Mouse (Mus musculus): ENCODE results near the gene Plekha1. TPM values are rescaled to one million over a fixed set of nuclear protein-coding genes. Genes with fewer than 3 reads are reported as not detected.
A peak's percentile ranks its signal among the peaks of the same experiment; 100 is the strongest.

Plekha1 gene
- polyA plus RNA-seq, 1 experiment from 2014 or later: 34.8 TPM

- Histone ChIP-seq H3K27ac (ENCODE audit: low read depth) (no peak overlapping the region), H3K4me1 (replicated peaks; ENCODE audit: control insufficient read depth, insufficient read depth, low read length) (no peaks in the 10 kb centered on the region), H3K9me3 (ENCODE audit: control insufficient read depth, low read length) (no peaks in the 10 kb centered on the region), H3K4me3 (ENCODE audit: low read depth, low read length) (no peak overlapping the region), H3K27me3 (replicated peaks; ENCODE audit: control insufficient read depth, insufficient read depth, low read length) (no peaks in the 10 kb centered on the region), H3K36me3 (ENCODE audit: control insufficient read depth, insufficient read depth, low read length) (no peaks in the 10 kb centered on the region), H3K4me2 (ENCODE audit: low read length) (no peak overlapping the region), H3K9ac (ENCODE audit: low read length) (no peak overlapping the region)
- no peak for ATAC-seq (replicated peaks; ENCODE audit: low FRiP score, low TSS enrichment, low read depth)
- no peak for DNase-seq (ENCODE audit: low spot score)
- 90% methylated on average over 10 of the region's 10 CpGs for WGBS
These were observed 37.1 kb upstream of the Plekha1 start for GRCm38 (mm10) chr7:130828475-130828874.

- ATAC-seq (replicated peaks; ENCODE audit: low FRiP score, low TSS enrichment, low read depth) (no peak), DNase-seq (ENCODE audit: low spot score) (no peak)
- H3K4me1 ChIP-seq (replicated peaks; ENCODE audit: control insufficient read depth, insufficient read depth, low read length): peaks cover 10% of the 10 kb centered on the region
- no peaks in the 10 kb centered on the region for H3K9me3 ChIP-seq (ENCODE audit: control insufficient read depth, low read length)
- H3K27ac ChIP-seq (ENCODE audit: low read depth): no peak overlapping the region
- no peaks in the 10 kb centered on the region for H3K27me3 ChIP-seq (replicated peaks; ENCODE audit: control insufficient read depth, insufficient read depth, low read length)
- H3K9ac ChIP-seq (ENCODE audit: low read length): no peak overlapping the region
- no peak overlapping the region for H3K4me3 ChIP-seq (ENCODE audit: low read depth, low read length)
- H3K36me3 ChIP-seq (ENCODE audit: control insufficient read depth, insufficient read depth, low read length): no peaks in the 10 kb centered on the region
- 90% methylated on average over 5 of the region's 5 CpGs for WGBS
- H3K4me2 ChIP-seq (ENCODE audit: low read length): no peak overlapping the region
These were observed 34.0 kb upstream of the Plekha1 start for GRCm38 (mm10) chr7:130831586-130831985.

GRCm38 (mm10) chr7:130834299-130834698 lies 31.3 kb upstream of the Plekha1 start:
- Histone ChIP-seq H3K36me3 (ENCODE audit: control insufficient read depth, insufficient read depth, low read length) (no peaks in the 10 kb centered on the region), H3K27me3 (replicated peaks; ENCODE audit: control insufficient read depth, insufficient read depth, low read length) (no peaks in the 10 kb centered on the region), H3K27ac (ENCODE audit: low read depth) (no peak overlapping the region), H3K4me3 (ENCODE audit: low read depth, low read length) (no peak overlapping the region), H3K9ac (ENCODE audit: low read length) (no peak overlapping the region), H3K4me1 (replicated peaks; ENCODE audit: control insufficient read depth, insufficient read depth, low read length) (peaks cover 19% of the 10 kb centered on the region), H3K9me3 (ENCODE audit: control insufficient read depth, low read length) (no peaks in the 10 kb centered on the region), H3K4me2 (ENCODE audit: low read length) (no peak overlapping the region)
- ATAC-seq (replicated peaks; ENCODE audit: low FRiP score, low TSS enrichment, low read depth) (peak; percentile 99), DNase-seq (ENCODE audit: low spot score) (peak; percentile 99)
- 26% methylated on average over 21 of the region's 21 CpGs for WGBS

- no peaks in the 10 kb centered on the region for H3K36me3 ChIP-seq (ENCODE audit: control insufficient read depth, insufficient read depth, low read length)
- peaks cover 19% of the 10 kb centered on the region for H3K4me1 ChIP-seq (replicated peaks; ENCODE audit: control insufficient read depth, insufficient read depth, low read length)
- WGBS: 21% methylated on average over 18 of the region's 18 CpGs
- DNase-seq (ENCODE audit: low spot score): peak; percentile 76
- H3K4me3 ChIP-seq (ENCODE audit: low read depth, low read length): no peak overlapping the region
- 0 out of 2 replicates have a peak, but pooled peaks have one; percentile 20 for ATAC-seq (replicated peaks; ENCODE audit: low FRiP score, low TSS enrichment, low read depth)
- H3K27ac ChIP-seq (ENCODE audit: low read depth): peak overlapping the region; percentile 57; the same call in 1 of the 2 replicates
- no peaks in the 10 kb centered on the region for H3K9me3 ChIP-seq (ENCODE audit: control insufficient read depth, low read length)
- no peaks in the 10 kb centered on the region for H3K27me3 ChIP-seq (replicated peaks; ENCODE audit: control insufficient read depth, insufficient read depth, low read length)
- H3K9ac ChIP-seq (ENCODE audit: low read length): no peak overlapping the region
- H3K4me2 ChIP-seq (ENCODE audit: low read length): no peak overlapping the region
These were observed 30.3 kb upstream of the Plekha1 start for GRCm38 (mm10) chr7:130834958-130835861.

GRCm38 (mm10) chr7:130836066-130836465 lies 29.5 kb upstream of the Plekha1 start:
- WGBS: 82% methylated on average over 9 of the region's 9 CpGs
- no peak overlapping the region for H3K27ac ChIP-seq (ENCODE audit: low read depth)

GRCm38 (mm10) chr7:130837941-130838657 lies 27.5 kb upstream of the Plekha1 start:
- DNase-seq (ENCODE audit: low spot score): no peak

More at GRCm38 (mm10) chr7:130836066-130836465, 29.5 kb upstream of the Plekha1 start:
- H3K4me1 ChIP-seq (replicated peaks; ENCODE audit: control insufficient read depth, insufficient read depth, low read length): peaks cover 19% of the 10 kb centered on the region
- DNase-seq (ENCODE audit: low spot score) (no peak), ATAC-seq (replicated peaks; ENCODE audit: low FRiP score, low TSS enrichment, low read depth) (no peak)
- H3K4me3 ChIP-seq (ENCODE audit: low read depth, low read length): no peak overlapping the region
- H3K27me3 ChIP-seq (replicated peaks; ENCODE audit: control insufficient read depth, insufficient read depth, low read length): no peaks in the 10 kb centered on the region
- no peak overlapping the region for H3K4me2 ChIP-seq (ENCODE audit: low read length)
- no peak overlapping the region for H3K9ac ChIP-seq (ENCODE audit: low read length)
- H3K36me3 ChIP-seq (ENCODE audit: control insufficient read depth, insufficient read depth, low read length): no peaks in the 10 kb centered on the region
- no peaks in the 10 kb centered on the region for H3K9me3 ChIP-seq (ENCODE audit: control insufficient read depth, low read length)

GRCm38 (mm10) chr7:130838658-130839025 lies 26.9 kb upstream of the Plekha1 start:
- Histone ChIP-seq H3K36me3 (ENCODE audit: control insufficient read depth, insufficient read depth, low read length) (no peaks in the 10 kb centered on the region), H3K4me3 (ENCODE audit: low read depth, low read length) (no peak overlapping the region), H3K9ac (ENCODE audit: low read length) (no peak overlapping the region), H3K9me3 (ENCODE audit: control insufficient read depth, low read length) (no peaks in the 10 kb centered on the region), H3K4me2 (ENCODE audit: low read length) (no peak overlapping the region), H3K27me3 (replicated peaks; ENCODE audit: control insufficient read depth, insufficient read depth, low read length) (no peaks in the 10 kb centered on the region), H3K27ac (ENCODE audit: low read depth) (no peak overlapping the region), H3K4me1 (replicated peaks; ENCODE audit: control insufficient read depth, insufficient read depth, low read length) (peaks cover 19% of the 10 kb centered on the region)
- ATAC-seq (replicated peaks; ENCODE audit: low FRiP score, low TSS enrichment, low read depth) (no peak), DNase-seq (ENCODE audit: low spot score) (no peak)
- WGBS: 76% methylated on average over 3 of the region's 3 CpGs

More at GRCm38 (mm10) chr7:130837941-130838657, 27.5 kb upstream of the Plekha1 start:
- peaks cover 19% of the 10 kb centered on the region for H3K4me1 ChIP-seq (replicated peaks; ENCODE audit: control insufficient read depth, insufficient read depth, low read length)
- H3K4me2 ChIP-seq (ENCODE audit: low read length): no peak overlapping the region
- no peak overlapping the region for H3K27ac ChIP-seq (ENCODE audit: low read depth)
- no peak overlapping the region for H3K4me3 ChIP-seq (ENCODE audit: low read depth, low read length)
- no peaks in the 10 kb centered on the region for H3K9me3 ChIP-seq (ENCODE audit: control insufficient read depth, low read length)
- WGBS: 47% methylated on average over 12 of the region's 12 CpGs
- H3K9ac ChIP-seq (ENCODE audit: low read length): no peak overlapping the region
- no peak for ATAC-seq (replicated peaks; ENCODE audit: low FRiP score, low TSS enrichment, low read depth)
- no peaks in the 10 kb centered on the region for H3K27me3 ChIP-seq (replicated peaks; ENCODE audit: control insufficient read depth, insufficient read depth, low read length)
- no peaks in the 10 kb centered on the region for H3K36me3 ChIP-seq (ENCODE audit: control insufficient read depth, insufficient read depth, low read length)

- Histone ChIP-seq H3K27me3 (replicated peaks; ENCODE audit: control insufficient read depth, insufficient read depth, low read length) (no peaks in the 10 kb centered on the region), H3K4me1 (replicated peaks; ENCODE audit: control insufficient read depth, insufficient read depth, low read length) (peaks cover 19% of the 10 kb centered on the region), H3K4me2 (ENCODE audit: low read length) (no peak overlapping the region), H3K36me3 (ENCODE audit: control insufficient read depth, insufficient read depth, low read length) (no peaks in the 10 kb centered on the region), H3K9me3 (ENCODE audit: control insufficient read depth, low read length) (no peaks in the 10 kb centered on the region), H3K4me3 (ENCODE audit: low read depth, low read length) (no peak overlapping the region), H3K9ac (ENCODE audit: low read length) (no peak overlapping the region), H3K27ac (ENCODE audit: low read depth) (no peak overlapping the region)
- DNase-seq (ENCODE audit: low spot score) (no peak), ATAC-seq (replicated peaks; ENCODE audit: low FRiP score, low TSS enrichment, low read depth) (no peak)
- 86% methylated on average over 12 of the region's 12 CpGs for WGBS
These were observed 26.0 kb upstream of the Plekha1 start for GRCm38 (mm10) chr7:130839380-130840100.
